Mouse (Mus musculus) forebrain, embryonic 13.5 days (tissue): ENCODE results near the gene Dscam. TPM values are rescaled to one million over a fixed set of nuclear protein-coding genes. Genes with fewer than 3 reads are reported as not detected.

Experiments
- ATAC-seq: fragments of 200-750 bp; cut with Nextera tagmentation; 2 replicates; pipeline ENCODE4 v1.8.0; 2017
- H3K27ac ChIP-seq: fragments of 300-500 bp; sonication (generic); 2 replicates; pipeline ENCODE4 v1.5.1; 2015; ENCODE audit warnings: inconsistent platforms, mild to moderate bottlenecking, moderate library complexity
- H3K27me3 ChIP-seq: fragments of 300-500 bp; sonication (generic); 2 replicates; pipeline ENCODE4 v1.6.1; 2015; ENCODE audit warnings: mild to moderate bottlenecking, inconsistent platforms
- H3K36me3 ChIP-seq: fragments of 300-500 bp; sonication (generic); 2 replicates; pipeline ENCODE4 v1.6.1; 2015; ENCODE audit warnings: mild to moderate bottlenecking, inconsistent platforms; ENCODE audit not compliant: poor library complexity, severe bottlenecking
- H3K4me1 ChIP-seq: fragments of 300-500 bp; sonication (generic); 2 replicates; pipeline ENCODE4 v1.6.1; 2015; ENCODE audit warnings: inconsistent platforms
- H3K4me2 ChIP-seq: fragments of 300-500 bp; sonication (generic); 2 replicates; pipeline ENCODE4 v1.6.1; 2015; ENCODE audit warnings: inconsistent platforms, mild to moderate bottlenecking, moderate library complexity
- H3K4me3 ChIP-seq: fragments of 300-500 bp; sonication (generic); 2 replicates; pipeline ENCODE4 v1.5.1; 2015; ENCODE audit warnings: mild to moderate bottlenecking, inconsistent platforms
- H3K9ac ChIP-seq: fragments of 300-500 bp; sonication (generic); 2 replicates; pipeline ENCODE4 v1.6.1; 2015; ENCODE audit warnings: mild to moderate bottlenecking, inconsistent platforms
- H3K9me3 ChIP-seq: fragments of 300-500 bp; sonication (generic); replicated peaks from 2 replicates; pipeline ENCODE4 v1.6.1; 2016; ENCODE audit warnings: inconsistent platforms
- WGBS: fragments of 180-500 bp; shearing (Covaris S2); methylation state at CpG from one replicate; pipeline ENCODE4 v1.1.7; 2015; 5-methylcytosine and 5-hydroxymethylcytosine counted together
- polyA plus RNA-seq: library from polyadenylated mRNA; unstranded; fragments of >200 nt; fragmentation: Nextera tagmentation; extraction: Ambion mirVana; gene quantifications from 2 replicates; pipeline ENCODE4 v1.2.1, GENCODE M21; 2015

Gene Dscam
- polyA plus RNA-seq, 1 experiment from 2014 or later, result 3.5 TPM

DNA sequence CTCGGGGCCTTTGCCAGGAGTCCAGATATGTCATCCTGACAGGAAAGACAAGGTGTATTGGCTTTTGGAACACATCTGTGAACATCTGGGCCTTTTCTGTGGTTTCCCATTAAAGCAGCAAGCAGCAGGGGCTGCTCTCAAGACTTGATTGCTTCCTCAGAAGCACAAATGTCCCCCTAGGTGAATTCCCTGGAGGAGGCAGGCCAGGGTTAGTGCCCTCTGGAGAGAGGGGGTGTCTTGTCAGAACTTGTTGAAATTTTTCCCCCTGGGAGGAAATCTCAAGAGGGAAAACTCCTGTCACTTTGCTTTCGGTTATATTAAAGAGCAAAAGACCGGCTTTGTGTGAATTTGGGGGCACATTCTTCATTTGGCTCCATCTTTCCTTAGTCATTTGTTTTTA lies 1.9 kb downstream of the Dscam start:
- peak overlapping the region; percentile 80 for H3K9ac ChIP-seq
- ATAC-seq, result no peak
- H3K27me3 ChIP-seq, result peaks cover 50% of the 10 kb centered on the region
- peak overlapping the region; percentile 86 for H3K4me2 ChIP-seq
- no peaks in the 10 kb centered on the region for H3K36me3 ChIP-seq
- H3K9me3 ChIP-seq, result no peaks in the 10 kb centered on the region
- H3K4me1 ChIP-seq, result peaks cover 35% of the 10 kb centered on the region
- H3K4me3 ChIP-seq, result peak overlapping the region; percentile 64
- WGBS, result 53% methylated on average over 3 of the region's 3 CpGs
- no peak overlapping the region for H3K27ac ChIP-seq

DNA sequence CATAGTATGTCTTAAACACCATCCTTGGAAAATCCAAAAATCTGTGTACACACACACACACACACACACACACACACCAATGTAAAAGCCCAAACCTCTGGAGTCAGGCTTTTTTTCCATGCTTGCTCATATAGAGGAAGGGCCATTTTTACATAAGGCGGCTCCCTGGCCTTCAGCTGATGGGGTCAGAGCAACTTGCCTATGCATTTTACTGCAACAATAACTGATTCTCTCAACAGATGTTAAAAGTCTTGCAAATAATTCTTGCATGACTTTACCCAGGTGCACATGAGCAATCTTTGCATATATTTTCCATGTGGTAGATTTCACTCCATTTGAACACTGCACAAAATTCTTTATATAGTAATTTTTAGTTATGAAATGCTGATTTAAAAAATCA lies 2.5 kb downstream of the Dscam start:
- H3K4me1 ChIP-seq, result peaks cover 35% of the 10 kb centered on the region
- ATAC-seq, result no peak
- H3K36me3 ChIP-seq, result no peaks in the 10 kb centered on the region
- peak overlapping the region; percentile 20; the same call in 1 of the 2 replicates for H3K4me2 ChIP-seq
- H3K9ac ChIP-seq, result no peak overlapping the region
- no peak overlapping the region for H3K27ac ChIP-seq
- WGBS, result 88% methylated on average over 1 of the region's 1 CpGs
- H3K27me3 ChIP-seq, result peaks cover 47% of the 10 kb centered on the region
- no peaks in the 10 kb centered on the region for H3K9me3 ChIP-seq
- H3K4me3 ChIP-seq, result no peak overlapping the region

DNA sequence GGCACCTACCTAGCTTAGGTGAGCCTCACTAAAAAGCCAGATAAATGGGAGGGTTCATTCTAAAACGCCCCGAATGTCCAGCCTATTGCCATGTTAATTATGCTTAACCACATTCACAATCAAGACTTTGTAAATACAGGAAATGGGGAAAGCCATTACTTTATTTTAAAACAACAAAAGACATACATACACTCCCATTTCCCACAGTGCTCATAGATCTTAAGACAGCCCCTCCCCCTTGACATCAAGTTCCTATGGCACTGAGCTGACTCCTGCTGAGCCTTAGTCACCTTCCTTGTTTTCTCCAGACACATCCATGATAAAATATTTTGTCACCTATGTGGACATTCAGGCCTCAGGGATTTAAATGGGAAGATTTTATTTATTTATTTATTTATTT lies 4.4 kb downstream of the Dscam start:
- Histone ChIP-seq H3K9me3 (no peaks in the 10 kb centered on the region), H3K4me3 (peak overlapping the region; percentile 50), H3K27ac (no peak overlapping the region), H3K4me1 (peaks cover 34% of the 10 kb centered on the region), H3K27me3 (peaks cover 33% of the 10 kb centered on the region), H3K36me3 (no peaks in the 10 kb centered on the region), H3K9ac (0 out of 2 replicates have a peak overlapping the region, but pooled peaks have one; percentile 74), H3K4me2 (peak overlapping the region; percentile 84)
- WGBS, result 31% methylated on average over 2 of the region's 2 CpGs
- no peak for ATAC-seq

DNA sequence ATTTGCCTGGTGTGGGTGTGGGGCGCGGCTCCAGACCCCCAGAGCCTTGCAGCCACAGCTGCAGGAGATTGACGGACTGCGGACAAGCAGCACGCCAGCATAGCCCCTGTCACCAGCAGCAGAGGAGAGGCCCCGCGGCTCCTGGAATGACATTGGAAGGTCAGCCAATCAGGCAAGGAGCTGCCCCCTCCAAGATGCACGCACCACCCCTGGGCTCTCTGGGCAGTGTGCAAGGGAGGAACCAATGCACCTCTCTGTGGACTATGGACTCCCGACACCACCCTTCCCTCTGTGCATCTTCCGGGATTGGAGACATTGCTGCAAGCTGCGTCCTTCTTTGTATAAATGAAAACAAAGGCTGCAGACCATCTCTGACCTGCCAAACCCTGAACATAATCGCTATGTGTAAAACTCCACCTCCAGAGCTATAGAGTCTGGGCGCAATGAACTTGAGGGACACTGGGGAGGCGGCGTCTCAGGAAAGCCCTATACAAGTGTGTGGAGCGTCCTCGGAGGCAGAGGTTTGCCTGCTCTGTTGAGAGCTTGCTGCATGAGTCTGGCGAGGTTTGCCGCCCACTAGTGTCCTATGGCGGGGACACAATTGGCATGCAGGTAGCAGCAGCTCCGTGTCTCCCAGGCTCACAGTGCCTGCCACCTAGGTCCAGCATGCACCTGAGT lies 5.0 kb downstream of the Dscam start:
- H3K9me3 ChIP-seq, result no peaks in the 10 kb centered on the region
- peak overlapping the region; percentile 61 for H3K27ac ChIP-seq
- peaks cover 28% of the 10 kb centered on the region for H3K27me3 ChIP-seq
- H3K4me1 ChIP-seq, result peaks cover 28% of the 10 kb centered on the region
- ATAC-seq, result peak; percentile 79
- H3K9ac ChIP-seq, result peak overlapping the region; percentile 74
- under 1% methylated on average over 21 of the region's 21 CpGs for WGBS
- H3K36me3 ChIP-seq, result no peaks in the 10 kb centered on the region
- H3K4me2 ChIP-seq, result peak overlapping the region; percentile 84
- peak overlapping the region; percentile 50 for H3K4me3 ChIP-seq

DNA sequence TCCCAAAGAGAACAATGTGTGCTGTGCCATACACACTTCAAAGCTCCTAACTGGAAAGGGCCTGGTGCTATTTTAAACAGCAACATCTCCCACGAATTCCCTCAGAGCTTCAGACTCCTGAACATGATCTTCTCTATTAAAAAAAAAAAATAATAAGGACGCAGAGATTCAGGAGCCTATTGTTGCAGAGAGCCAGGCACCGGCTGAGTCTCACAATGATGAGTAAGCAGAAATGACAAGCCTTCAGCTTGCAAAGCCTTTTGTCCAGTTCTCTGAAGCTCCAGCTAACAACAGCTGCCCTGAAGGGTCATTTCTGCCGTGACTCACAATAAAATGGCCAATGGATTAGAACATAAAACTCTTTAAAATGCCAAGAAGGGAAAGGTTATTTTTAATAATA lies 12.3 kb downstream of the Dscam start:
- H3K27me3 ChIP-seq, result no peaks in the 10 kb centered on the region
- no peak overlapping the region for H3K9ac ChIP-seq
- H3K4me3 ChIP-seq, result no peak overlapping the region
- H3K4me2 ChIP-seq, result no peak overlapping the region
- no peaks in the 10 kb centered on the region for H3K9me3 ChIP-seq
- no peaks in the 10 kb centered on the region for H3K36me3 ChIP-seq
- no peaks in the 10 kb centered on the region for H3K4me1 ChIP-seq
- no peak overlapping the region for H3K27ac ChIP-seq
- WGBS, result 23% methylated on average over 4 of the region's 4 CpGs
- ATAC-seq, result no peak

DNA sequence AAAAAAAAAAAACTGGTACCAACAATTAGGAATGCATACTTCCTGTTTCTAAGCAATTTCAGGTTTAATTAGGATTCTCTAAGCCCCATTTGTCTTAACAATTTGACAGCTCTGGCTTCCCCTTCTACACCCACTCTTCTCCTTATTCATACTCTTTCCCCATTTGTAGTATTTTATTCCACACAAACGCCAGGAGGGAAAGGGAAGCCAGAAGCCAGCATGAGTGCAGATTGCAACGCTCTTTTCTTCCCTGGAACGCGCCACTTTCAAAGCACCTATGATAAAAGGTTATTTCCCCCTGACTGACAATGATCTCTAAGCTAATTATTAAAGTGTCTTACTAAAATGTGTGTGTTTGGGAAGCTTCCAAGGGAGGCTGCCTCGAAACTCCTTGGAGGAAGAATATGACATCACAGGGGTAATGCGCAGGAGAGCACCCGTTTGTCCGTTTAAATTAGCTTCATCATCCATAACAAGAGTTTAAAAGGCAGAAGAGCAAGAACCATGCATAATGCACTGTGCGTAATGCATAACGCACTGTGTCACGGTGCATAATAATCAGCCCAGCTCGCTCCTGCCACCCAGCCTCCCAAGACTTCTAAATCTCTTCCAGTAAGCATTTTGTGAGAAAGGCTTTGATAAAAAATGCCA lies 25.9 kb downstream of the Dscam start:
- Histone ChIP-seq H3K4me2 (peak overlapping the region; percentile 37), H3K36me3 (no peaks in the 10 kb centered on the region), H3K9ac (0 out of 2 replicates have a peak overlapping the region, but pooled peaks have one; percentile 8), H3K27ac (peak overlapping the region; percentile 16; the same call in 1 of the 2 replicates), H3K27me3 (no peaks in the 10 kb centered on the region), H3K4me3 (no peak overlapping the region), H3K9me3 (no peaks in the 10 kb centered on the region), H3K4me1 (peaks cover 17% of the 10 kb centered on the region)
- 18% methylated on average over 12 of the region's 12 CpGs for WGBS
- ATAC-seq, result peak; percentile 75

DNA sequence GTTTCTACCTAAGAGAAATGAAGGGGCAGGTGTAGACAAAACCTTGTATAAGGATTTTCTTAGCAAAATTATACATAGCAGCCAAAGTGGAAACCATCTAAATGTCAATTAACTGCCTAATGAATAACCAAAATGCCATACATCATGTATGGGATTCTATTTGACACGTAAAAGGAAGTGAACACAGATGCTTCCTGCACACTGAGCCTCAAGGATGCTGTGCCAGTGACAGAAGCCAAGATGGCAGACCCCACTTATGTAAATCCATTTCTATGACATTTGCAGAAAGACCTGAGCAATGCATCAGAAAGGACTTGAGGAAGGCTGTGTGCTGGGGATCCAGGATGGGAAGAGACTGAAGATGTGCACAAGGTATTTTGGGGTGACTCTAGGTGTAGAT lies 28.6 kb downstream of the Dscam start:
- no peak overlapping the region for H3K4me2 ChIP-seq
- H3K9ac ChIP-seq, result no peak overlapping the region
- 90% methylated on average over 1 of the region's 1 CpGs for WGBS
- no peaks in the 10 kb centered on the region for H3K36me3 ChIP-seq
- no peaks in the 10 kb centered on the region for H3K9me3 ChIP-seq
- no peak for ATAC-seq
- H3K27me3 ChIP-seq, result no peaks in the 10 kb centered on the region
- H3K4me3 ChIP-seq, result no peak overlapping the region
- H3K4me1 ChIP-seq, result peaks cover 17% of the 10 kb centered on the region
- H3K27ac ChIP-seq, result no peak overlapping the region

DNA sequence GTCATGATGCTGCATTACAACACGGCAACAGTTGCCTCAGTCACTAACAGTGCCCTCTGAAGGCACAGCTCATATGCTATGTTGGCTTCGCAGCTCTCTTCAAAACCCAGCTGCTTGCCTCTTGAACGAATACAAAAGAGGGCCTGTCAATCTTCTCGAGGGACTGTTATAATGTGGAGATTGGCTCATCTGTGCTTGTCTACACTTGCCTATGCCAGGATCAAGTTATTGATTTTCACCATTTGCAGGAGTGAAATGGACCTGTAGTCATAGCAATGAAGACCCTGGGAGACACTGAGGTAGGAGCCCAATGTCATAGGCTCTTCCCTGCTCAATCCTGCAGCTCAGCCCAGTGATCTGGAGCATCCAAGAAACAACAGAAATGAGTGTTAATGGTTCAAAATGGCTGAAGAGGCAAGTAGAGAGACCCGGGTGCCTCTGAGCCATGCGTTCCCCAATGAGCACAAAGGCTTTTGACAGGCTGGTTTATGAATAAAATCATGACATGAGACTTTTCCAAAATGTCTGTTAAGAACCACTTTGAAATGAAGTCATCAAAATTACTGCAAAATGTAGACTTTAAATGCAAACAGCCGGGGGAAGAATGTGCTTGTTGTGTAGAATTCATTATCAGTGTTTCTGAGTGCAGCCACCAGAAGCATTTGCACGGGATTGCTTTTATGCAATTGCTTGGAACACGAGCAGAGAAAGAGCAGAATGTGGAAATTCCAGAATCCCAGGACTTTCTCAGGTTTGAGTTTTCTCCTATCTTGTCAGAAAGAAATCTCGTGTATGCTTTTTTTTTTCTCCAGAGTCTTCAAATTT lies 35.3 kb downstream of the Dscam start:
- H3K27me3 ChIP-seq, result no peaks in the 10 kb centered on the region
- no peak overlapping the region for H3K4me2 ChIP-seq
- 0 out of 2 replicates have a peak, but pooled peaks cover 4% of the 10 kb centered on the region for H3K4me1 ChIP-seq
- no peaks in the 10 kb centered on the region for H3K36me3 ChIP-seq
- ATAC-seq, result peak; percentile 57
- no peaks in the 10 kb centered on the region for H3K9me3 ChIP-seq
- WGBS, result 70% methylated on average over 10 of the region's 10 CpGs
- no peak overlapping the region for H3K9ac ChIP-seq
- no peak overlapping the region for H3K4me3 ChIP-seq
- H3K27ac ChIP-seq, result peak overlapping the region; percentile 41; the same call in 1 of the 2 replicates

DNA sequence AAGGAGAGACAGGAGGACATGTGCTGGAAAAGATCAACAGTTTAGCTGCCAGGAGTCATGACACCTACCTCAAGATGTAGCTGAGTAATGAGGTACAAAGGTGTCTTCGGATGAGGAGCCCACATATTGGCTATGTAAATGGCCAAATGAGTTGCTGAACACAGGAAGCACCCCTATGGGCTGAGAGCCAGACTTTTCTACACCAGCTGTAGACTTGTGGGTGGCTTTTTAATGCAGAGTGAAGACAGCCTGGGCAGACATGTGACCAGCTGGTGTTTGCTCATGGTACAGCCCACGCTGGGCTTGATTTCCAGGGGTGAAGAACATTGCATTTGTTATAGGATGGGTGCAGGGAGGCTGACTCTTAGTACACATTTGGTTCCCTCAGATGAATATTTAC lies 43.3 kb downstream of the Dscam start:
- ATAC-seq, result no peak
- no peak overlapping the region for H3K27ac ChIP-seq
- no peaks in the 10 kb centered on the region for H3K27me3 ChIP-seq
- H3K9me3 ChIP-seq, result peaks cover 5% of the 10 kb centered on the region; the same call in 1 of the 2 replicates
- WGBS, result 81% methylated on average over 2 of the region's 2 CpGs
- H3K4me1 ChIP-seq, result no peaks in the 10 kb centered on the region
- no peak overlapping the region for H3K4me3 ChIP-seq
- H3K36me3 ChIP-seq, result no peaks in the 10 kb centered on the region
- no peak overlapping the region for H3K9ac ChIP-seq
- no peak overlapping the region for H3K4me2 ChIP-seq

- H3K4me3 ChIP-seq, result no peak overlapping the region
- H3K36me3 ChIP-seq, result no peaks in the 10 kb centered on the region
- no peak overlapping the region for H3K27ac ChIP-seq
- no peaks in the 10 kb centered on the region for H3K4me1 ChIP-seq
- 80% methylated on average over 4 of the region's 4 CpGs for WGBS
- H3K4me2 ChIP-seq, result no peak overlapping the region
- no peak for ATAC-seq
- H3K9ac ChIP-seq, result no peak overlapping the region
- no peaks in the 10 kb centered on the region for H3K27me3 ChIP-seq
- no peaks in the 10 kb centered on the region for H3K9me3 ChIP-seq
Observed at GRCm38 (mm10) chr16:97110028-97110427, 60.5 kb downstream of the Dscam start.

GRCm38 (mm10) chr16:97105266-97105665 lies 65.3 kb downstream of the Dscam start:
- no peaks in the 10 kb centered on the region for H3K27me3 ChIP-seq
- no peak overlapping the region for H3K27ac ChIP-seq
- peaks cover 1% of the 10 kb centered on the region; the same call in 1 of the 2 replicates for H3K4me1 ChIP-seq
- WGBS, result 73% methylated on average over 2 of the region's 2 CpGs
- H3K36me3 ChIP-seq, result no peaks in the 10 kb centered on the region
- no peak overlapping the region for H3K4me2 ChIP-seq
- H3K9ac ChIP-seq, result no peak overlapping the region
- no peak overlapping the region for H3K4me3 ChIP-seq
- H3K9me3 ChIP-seq, result no peaks in the 10 kb centered on the region
- ATAC-seq, result no peak

DNA sequence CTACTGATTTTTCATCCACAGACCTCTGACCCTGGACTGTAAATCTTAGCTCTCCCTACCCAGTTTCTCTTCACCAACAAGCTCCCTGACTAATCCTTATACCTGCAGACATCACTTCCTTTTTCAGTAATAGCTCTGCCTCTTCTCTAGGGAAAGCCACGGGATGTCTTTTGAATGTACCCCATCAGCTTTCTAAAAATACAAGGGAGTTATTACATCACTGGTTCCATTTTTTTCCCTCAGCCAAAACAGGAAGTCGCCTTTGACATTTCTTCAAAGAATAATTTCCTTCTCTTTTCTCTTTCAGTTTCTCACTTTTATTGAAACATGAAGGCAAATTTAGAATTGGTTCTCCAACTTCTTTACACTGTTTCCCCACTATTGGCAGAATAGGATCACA lies 67.5 kb downstream of the Dscam start:
- Histone ChIP-seq H3K27ac (no peak overlapping the region), H3K4me1 (peaks cover 23% of the 10 kb centered on the region), H3K4me3 (no peak overlapping the region), H3K36me3 (no peaks in the 10 kb centered on the region), H3K9me3 (no peaks in the 10 kb centered on the region), H3K27me3 (no peaks in the 10 kb centered on the region), H3K4me2 (no peak overlapping the region), H3K9ac (no peak overlapping the region)
- no peak for ATAC-seq
- whole genome bisulfite sequencing, result 86% methylated on average over 2 of the region's 2 CpGs
